Mouse (Mus musculus): Measurements from ENCODE around the gene Ttc28.

Ttc28 gene

GRCm38 (mm10) chr5:111049584-111049983 lies 170.0 kb downstream of the Ttc28 start:
- no peak for DNase-seq (ENCODE audit: low spot score in 2 of 2)

- DNase-seq (ENCODE audit: low spot score in 2 of 2) = no peak
Measured at GRCm38 (mm10) chr5:111050135-111050534, 170.5 kb downstream of the Ttc28 start.

GRCm38 (mm10) chr5:111054380-111054779 lies 174.8 kb downstream of the Ttc28 start:
- DNase-seq (ENCODE audit: low spot score in 2 of 2) = no peak

- no peak for DNase-seq (ENCODE audit: low spot score in 2 of 2)
Measured at GRCm38 (mm10) chr5:111054848-111055428, 175.3 kb downstream of the Ttc28 start.

GRCm38 (mm10) chr5:111055507-111055906 lies 175.9 kb downstream of the Ttc28 start:
- no peak for DNase-seq (ENCODE audit: low spot score in 2 of 2)

- peak in 1 of 2 experiments; percentile 25 for DNase-seq (ENCODE audit: low spot score in 2 of 2)
Measured at GRCm38 (mm10) chr5:111057084-111057483, 177.5 kb downstream of the Ttc28 start.

GRCm38 (mm10) chr5:111058401-111059139 lies 179.0 kb downstream of the Ttc28 start:
- DNase-seq (ENCODE audit: low spot score in 2 of 2) = peak; percentile 23 to 34

- peak; percentile 18 to 59 for DNase-seq (ENCODE audit: low spot score in 2 of 2)
Measured at GRCm38 (mm10) chr5:111059140-111059921, 179.7 kb downstream of the Ttc28 start.

- DNase-seq (ENCODE audit: low spot score in 2 of 2) = no peak
Measured at GRCm38 (mm10) chr5:111060246-111060745, 180.7 kb downstream of the Ttc28 start.

- no peak for DNase-seq (ENCODE audit: low spot score in 2 of 2)
Measured at GRCm38 (mm10) chr5:111063155-111063554, 183.6 kb downstream of the Ttc28 start.

GRCm38 (mm10) chr5:111063991-111064390 lies 184.4 kb downstream of the Ttc28 start:
- DNase-seq (ENCODE audit: low spot score in 2 of 2) = no peak

GRCm38 (mm10) chr5:111065770-111066169 lies 186.2 kb downstream of the Ttc28 start:
- no peak for DNase-seq (ENCODE audit: low spot score in 2 of 2)

- no peak for DNase-seq (ENCODE audit: low spot score in 2 of 2)
Measured at GRCm38 (mm10) chr5:111069503-111069902, 189.9 kb downstream of the Ttc28 start.

- DNase-seq (ENCODE audit: low spot score in 2 of 2) = no peak
Measured at GRCm38 (mm10) chr5:111069931-111070330, 190.3 kb downstream of the Ttc28 start.

- DNase-seq (ENCODE audit: low spot score in 2 of 2) = no peak
Measured at GRCm38 (mm10) chr5:111070361-111070760, 190.8 kb downstream of the Ttc28 start.

- DNase-seq (ENCODE audit: low spot score in 2 of 2) = no peak
Measured at GRCm38 (mm10) chr5:111073316-111073736, 193.7 kb downstream of the Ttc28 start.

- no peak for DNase-seq (ENCODE audit: low spot score in 2 of 2)
Measured at GRCm38 (mm10) chr5:111074050-111074449, 194.4 kb downstream of the Ttc28 start.

GRCm38 (mm10) chr5:111075841-111076240 lies 196.2 kb downstream of the Ttc28 start:
- DNase-seq (ENCODE audit: low spot score in 2 of 2) = no peak

GRCm38 (mm10) chr5:111077261-111077660 lies 197.7 kb downstream of the Ttc28 start:
- DNase-seq (ENCODE audit: low spot score in 2 of 2) = no peak

- DNase-seq (ENCODE audit: low spot score in 2 of 2) = no peak
Measured at GRCm38 (mm10) chr5:111080601-111081000, 201.0 kb downstream of the Ttc28 start.

- no peak for DNase-seq (ENCODE audit: low spot score in 2 of 2)
Measured at GRCm38 (mm10) chr5:111085849-111086248, 206.2 kb downstream of the Ttc28 start.

GRCm38 (mm10) chr5:111096750-111097149 lies 217.1 kb downstream of the Ttc28 start:
- no peak for DNase-seq (ENCODE audit: low spot score in 2 of 2)

All from natural killer cell, adult 2 months (primary cell).